Mouse (Mus musculus): ENCODE data around the gene Psmd9.

Gene Psmd9

GRCm38 (mm10) chr5:123169284-123169683, at the start of gene Psmd9:
Psmd9 (plus strand) TSS chr5:123169413.
- DNase-seq (ENCODE audit: low read depth, low spot score): no peak

GRCm38 (mm10) chr5:123120624-123121215, 48.5 kb upstream of the Psmd9 start:
- no peak for DNase-seq (ENCODE audit: low read depth, low spot score)

- DNase-seq (ENCODE audit: low read depth, low spot score): peak; percentile 60
Observed at GRCm38 (mm10) chr5:123122181-123122580, 47.0 kb upstream of the Psmd9 start.

DNA sequence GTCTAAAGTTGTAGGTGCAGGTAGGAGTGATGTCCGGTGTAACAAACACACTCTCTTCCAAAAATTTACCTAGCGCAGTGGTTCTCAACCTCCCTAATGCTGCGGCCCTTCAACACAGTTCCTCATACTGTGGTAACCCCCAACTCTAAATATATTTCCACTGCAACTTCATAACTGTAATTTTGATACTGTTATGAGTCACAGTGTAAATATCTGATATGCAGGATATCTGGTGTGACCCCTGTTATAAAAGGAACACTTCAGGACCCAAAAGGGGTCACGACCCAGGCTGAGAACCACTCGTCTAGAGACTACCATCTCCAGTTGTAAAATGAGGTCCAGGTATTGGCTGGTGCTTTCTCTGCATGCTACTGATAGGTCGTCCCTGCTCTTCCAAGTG, 44.1 kb upstream of the Psmd9 start:
- DNase-seq (ENCODE audit: low read depth, low spot score): peak; percentile 79

- DNase-seq (ENCODE audit: low read depth, low spot score): peak; percentile 86
Observed at GRCm38 (mm10) chr5:123125638-123126406, 43.4 kb upstream of the Psmd9 start.

GRCm38 (mm10) chr5:123127031-123127430, 42.2 kb upstream of the Psmd9 start:
- peak; percentile 41 for DNase-seq (ENCODE audit: low read depth, low spot score)

DNA sequence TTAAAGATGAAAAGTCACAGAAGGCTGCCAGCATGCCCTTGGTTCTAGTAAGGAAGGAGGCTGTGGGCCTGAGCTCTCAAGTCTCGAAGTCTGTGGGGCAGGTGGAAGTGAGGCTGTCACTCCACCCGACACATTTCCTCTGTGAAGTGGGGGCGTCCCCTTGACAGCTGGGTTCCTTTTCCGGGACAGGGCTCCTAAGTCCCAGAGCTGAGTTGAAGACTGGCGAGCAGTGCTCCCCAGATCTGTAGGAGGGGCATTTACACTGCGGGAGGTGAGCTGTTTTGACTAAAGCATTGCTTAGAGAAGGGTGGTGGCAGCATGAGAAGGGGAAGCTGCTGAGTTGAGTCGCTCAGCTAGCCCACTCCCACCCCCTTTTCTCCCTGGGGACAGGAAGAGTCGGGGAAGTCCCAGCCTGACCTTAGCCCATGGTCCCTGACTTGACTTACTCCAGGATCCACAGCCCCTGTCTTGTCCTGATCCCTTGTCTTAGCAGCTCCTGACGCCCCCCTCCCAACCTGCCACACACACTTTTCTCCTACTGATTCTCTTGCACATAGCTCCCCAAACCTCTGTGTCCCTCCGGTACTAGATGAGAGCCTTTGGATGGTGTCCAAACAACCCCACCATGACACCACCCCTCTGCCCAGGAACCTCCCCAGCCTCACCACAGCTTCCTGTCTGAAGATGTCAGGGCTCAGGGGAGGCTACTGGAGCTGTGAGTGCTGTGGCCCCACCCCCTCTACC, 40.6 kb upstream of the Psmd9 start:
- DNase-seq (ENCODE audit: low read depth, low spot score): peak; percentile 94

DNA sequence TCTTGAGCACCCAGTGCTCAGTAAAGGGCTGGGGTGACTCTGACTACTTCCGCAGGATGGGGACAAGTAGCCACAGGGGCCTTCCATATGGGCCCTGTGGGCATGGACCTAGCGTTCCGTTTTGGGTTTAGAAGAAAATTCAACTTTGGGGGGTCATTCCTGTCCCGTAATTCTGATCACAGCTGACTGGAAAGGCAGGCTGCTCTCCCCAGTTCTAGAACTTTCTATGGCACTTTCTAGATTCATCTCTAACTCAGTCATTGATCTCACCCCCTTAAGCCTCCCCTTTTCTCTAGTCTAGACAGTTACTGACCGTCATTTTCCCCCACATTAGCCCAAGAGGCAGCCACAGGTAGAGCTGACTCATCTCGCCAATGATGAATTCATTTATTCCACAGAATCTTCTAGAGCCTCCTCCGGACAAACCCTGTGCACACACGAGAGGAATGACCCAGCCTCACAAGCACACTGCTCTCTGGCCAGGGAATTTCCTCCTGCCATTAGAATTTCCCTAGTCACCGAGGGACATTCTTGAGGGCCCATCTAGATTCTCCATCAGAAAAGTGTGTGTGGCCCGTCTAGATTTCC, 39.9 kb upstream of the Psmd9 start:
- no peak for DNase-seq (ENCODE audit: low read depth, low spot score)

DNA sequence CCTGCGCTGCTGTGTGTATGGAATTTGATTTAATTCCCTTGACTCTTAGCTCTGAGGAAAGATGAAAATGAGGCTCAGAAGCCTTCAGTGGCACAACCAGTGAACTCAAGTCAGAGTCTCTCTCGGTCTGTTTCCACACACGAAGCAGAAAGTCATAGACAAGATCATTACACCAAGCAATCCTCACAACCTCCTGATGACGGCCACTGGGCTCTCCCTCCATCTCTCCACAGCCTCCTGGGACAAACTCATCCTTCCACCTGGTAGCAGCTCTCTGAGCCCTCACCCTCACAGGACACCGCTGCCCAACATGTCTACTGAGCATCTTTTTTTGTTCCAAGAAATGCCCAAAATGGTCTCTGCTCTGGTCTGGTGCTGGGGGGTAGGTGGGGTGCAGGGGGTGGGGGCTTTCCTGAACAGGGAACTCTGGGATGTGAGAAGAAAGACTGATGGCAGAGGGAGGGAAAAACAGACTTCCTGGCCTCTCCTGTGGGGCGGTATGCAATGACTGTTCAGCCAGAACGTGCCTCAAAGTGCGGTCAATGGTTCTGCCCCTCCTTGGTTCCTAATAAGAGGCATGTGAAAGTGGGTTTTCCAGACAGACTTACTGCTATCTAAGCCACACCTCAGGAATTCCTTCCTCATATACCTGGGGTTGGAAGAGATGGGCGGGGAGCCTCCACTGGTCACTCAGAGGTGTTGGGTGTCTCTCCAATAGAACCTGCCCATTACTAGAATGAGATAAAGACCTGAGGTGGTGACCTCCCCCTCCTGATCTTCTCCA, 39.0 kb upstream of the Psmd9 start:
- DNase-seq (ENCODE audit: low read depth, low spot score): no peak

DNA sequence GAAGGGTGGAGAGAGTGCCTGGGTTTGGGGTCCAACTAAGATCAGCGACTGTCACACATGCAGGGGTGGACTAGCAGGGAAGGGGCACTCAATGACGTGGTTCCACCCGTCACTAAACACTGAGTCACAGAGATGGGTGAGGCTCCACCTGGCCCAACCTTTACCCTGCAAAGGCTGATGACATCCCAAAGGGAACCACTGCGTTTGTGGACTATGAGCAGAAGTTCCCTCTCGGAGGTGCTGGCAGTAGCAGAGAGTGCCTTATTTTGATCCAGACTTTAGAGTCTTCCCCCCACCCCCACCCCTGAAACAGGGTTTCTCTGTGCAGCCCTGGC, 38.4 kb upstream of the Psmd9 start:
- DNase-seq (ENCODE audit: low read depth, low spot score): no peak

DNA sequence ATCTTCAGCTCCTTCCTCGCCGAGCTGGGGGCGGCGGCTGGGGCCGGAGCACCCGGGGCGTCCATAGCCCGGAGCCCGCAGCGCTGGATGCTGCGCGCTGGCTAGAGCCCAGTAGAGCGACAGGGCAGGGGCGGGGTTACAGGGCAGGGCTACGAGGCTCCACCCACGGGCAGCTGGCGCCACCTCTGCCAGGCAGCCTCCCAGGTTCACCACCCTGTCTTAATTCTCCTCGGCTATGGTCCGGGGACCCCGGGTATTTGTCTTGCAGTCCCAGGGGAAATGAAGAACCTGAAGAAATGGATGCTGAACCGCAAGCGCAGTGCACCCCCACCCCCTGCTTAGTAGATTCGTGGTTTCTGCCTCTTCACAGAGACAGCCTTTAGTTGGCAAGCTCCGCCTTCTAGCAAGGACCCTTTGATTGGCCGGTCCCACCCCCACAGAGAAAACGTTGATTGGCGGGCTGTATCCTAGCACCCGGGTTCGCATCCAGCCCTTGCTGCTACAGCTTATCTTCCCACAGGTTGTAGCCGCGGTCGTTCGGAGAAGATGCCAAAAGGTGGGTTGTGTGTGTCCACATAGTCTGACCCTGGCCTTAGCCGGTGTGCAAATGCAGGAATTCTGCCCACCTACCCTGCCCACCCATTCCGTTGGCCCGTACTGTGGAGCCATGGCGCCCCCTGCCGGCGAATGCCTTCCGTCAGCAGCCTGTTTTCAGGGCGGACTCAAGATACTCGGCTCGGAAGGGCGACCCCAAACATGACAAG, 36.7 kb upstream of the Psmd9 start, which contains the start of gene Rhof:
Gene Rhof (minus strand): TSS at position 385 of the 764 bp plus-strand sequence.
- peak; percentile 97 for DNase-seq (ENCODE audit: low read depth, low spot score)

DNA sequence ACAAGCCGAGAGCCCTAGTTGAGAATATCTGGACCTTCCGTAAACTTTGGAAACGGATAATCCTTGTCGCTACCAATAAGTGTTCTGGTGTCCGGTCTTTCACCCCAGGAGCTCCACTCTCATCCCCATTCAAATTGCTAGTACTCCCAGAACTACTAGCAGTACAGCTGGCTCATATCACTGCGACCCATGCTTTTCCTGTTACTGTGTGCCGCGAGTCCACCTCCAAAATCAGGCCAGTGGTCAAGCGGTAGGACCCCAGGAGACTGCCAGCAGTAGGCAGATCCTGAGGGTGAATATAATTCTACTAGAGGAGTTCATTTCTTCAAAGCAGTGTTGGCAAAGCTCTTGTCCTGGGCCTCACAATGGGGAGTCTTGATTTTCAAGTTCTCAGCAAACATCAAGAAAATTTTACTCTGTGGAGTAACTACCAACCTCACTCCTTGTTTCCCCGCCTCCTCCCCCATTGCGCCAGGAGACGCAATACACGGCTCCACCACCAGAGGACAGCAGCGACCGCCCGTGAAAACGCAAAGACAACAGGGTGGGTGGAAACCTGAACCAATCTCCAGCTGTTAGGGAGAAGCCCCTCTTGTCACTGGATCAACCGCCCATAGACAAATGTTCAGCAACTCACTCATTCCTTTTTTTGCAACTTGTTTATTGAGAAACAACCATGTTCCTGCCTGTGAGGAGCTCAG, 36.0 kb upstream of the Psmd9 start:
- DNase-seq (ENCODE audit: low read depth, low spot score): peak; percentile 85

DNA sequence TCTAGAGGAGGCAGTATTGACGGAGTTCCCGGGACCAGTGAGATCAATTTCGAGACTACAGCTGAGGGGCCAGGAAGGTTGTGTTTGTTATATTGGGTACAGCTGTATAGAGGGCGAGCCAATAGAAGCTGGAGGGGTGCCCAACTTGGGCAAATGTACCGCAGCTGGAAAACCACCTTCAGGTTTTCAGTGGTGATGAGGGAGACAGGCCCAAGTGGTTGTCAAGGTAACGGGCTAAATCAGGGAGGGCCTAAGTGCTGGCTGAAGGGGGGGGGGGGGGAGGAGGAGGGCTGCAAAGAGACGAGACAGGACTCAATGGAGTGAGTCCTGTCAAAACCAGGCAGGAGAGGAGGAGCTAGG, 35.4 kb upstream of the Psmd9 start:
- no peak for DNase-seq (ENCODE audit: low read depth, low spot score)

DNA sequence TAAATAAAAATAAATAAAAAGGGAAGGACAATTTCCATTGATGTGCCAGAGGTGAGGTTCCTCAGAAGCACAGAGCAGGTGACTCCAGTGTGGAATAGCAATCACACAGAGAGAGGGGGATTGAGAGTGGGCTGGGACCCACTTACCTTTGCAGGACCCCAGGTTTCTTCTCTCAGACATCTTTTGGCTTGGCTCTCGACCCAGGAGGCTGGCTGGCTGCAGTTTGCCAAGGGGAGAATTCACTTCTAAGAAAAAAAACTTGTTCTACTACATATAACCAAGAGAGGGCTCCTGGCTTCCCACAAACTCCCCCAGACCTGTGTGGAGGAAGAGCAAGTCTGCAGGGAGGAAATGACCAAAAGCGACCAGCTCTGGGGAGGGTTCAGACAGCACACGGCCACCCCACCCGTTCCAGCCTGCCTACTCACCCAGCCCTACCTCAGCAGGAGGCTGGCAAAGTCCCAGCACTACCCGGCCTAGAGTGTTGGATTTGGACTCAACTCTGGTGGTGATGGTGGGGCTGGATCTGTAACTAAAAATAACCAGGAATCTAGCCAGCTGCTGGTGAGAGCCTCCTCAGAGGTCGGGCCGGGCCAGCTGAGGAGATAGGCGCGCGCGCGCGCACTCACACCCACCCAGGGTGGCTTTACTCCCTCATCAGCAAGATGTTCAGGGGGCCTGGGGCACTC, 34.9 kb upstream of the Psmd9 start:
- DNase-seq (ENCODE audit: low read depth, low spot score): no peak

DNA sequence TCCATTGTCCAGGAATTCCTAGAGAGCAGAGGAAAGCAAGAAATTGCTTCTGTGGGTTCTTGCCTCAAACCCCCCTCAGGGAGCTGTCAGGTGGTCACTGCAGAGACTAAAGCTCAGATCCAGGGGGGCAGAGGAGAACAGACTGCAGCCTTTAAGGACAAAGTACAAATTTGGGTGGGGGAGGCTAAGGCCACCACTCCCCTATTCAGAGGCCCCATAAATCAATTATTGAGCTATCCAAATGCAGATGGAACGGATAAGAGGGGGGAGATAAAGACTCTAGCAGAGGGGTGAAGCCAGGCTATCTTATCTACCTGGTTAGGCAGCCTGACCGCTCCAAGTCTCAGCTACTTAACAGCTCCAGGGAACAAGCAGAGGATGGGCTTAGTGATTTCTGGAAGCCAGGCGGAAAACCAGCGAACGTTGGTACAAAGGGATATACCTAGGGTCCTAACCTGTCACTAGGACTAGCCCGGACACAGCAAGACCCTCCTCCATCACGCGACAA, 34.3 kb upstream of the Psmd9 start:
- no peak for DNase-seq (ENCODE audit: low read depth, low spot score)

- no peak for DNase-seq (ENCODE audit: low read depth, low spot score)
Observed at GRCm38 (mm10) chr5:123135471-123136360, 33.5 kb upstream of the Psmd9 start.

DNA sequence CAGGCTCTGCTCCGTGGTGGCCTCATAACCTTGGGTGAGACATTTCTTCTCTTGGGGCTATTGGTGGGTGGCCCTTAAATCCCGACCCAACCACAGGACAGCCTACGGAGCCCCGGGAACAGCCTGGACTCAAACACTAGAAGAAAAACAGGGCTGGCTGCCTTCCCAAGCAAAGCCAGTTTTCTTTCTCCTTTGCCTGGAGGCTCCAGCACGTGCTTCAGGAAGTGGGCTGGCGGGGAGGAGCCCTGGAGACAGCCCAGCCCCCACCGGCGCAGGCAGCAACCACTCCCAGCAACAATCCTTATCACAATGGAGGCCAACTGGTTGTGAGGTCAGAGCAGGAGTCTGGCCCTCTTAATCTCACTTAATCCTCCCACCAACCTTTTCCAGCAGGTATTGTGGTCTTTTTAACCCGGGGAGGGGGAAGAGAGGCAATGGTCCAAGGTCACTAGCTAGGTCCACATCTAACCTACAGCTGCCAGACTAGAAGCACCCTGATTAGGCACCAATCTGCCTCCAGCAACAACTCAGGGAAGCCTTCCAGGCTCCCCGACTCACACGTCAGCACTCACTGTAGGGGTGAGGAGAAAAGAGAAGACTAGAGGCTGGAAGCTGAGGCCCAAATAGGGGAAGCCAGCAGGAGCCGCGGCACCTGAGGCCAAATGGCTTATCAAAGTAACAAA, 32.7 kb upstream of the Psmd9 start:
- DNase-seq (ENCODE audit: low read depth, low spot score): no peak
